Comparison of ENCODE assay signal across 13 mouse cellular contexts in genomic region chr7:44453256-44453655, GRCm38 (mm10). TPM values are rescaled to one million over a fixed set of nuclear protein-coding genes. Genes with fewer than 3 reads are reported as not detected.
DNase-seq lines count a peak whose midpoint lies in the region; ATAC-seq and TF ChIP-seq lines count a peak whose summit lies in the region.
"Had no signal": no experiment of that assay in that cellular context is flagged by ENCODE, and none has a peak within 500 bp of the region (broad histone marks: within the 10 kb centered on the region; RNA-seq: fewer than 3 reads in every experiment).

No protein-coding gene starts in this region.

- H3K9me3 ChIP-seq in heart, embryonic 13.5 days = no peaks in the 10 kb centered on the region
- H3K9me3 ChIP-seq in neural tube, embryonic 13.5 days = no peaks in the 10 kb centered on the region
- H3K9me3 ChIP-seq: limb, embryonic 10.5 days had no signal

- TF ChIP-seq CTCF in heart, adult 2 months (IDR thresholded peaks at IDR 0.05) = no peak

- ATAC-seq in heart, embryonic 13.5 days (ENCODE audit: extremely low read depth, insufficient number of reproducible peaks, low FRiP score, low TSS enrichment) = no peak; the same call in 1 of the 2 replicates
- ATAC-seq in common myeloid progenitor, adult 5-6 weeks (replicated peaks; ENCODE audit: low read depth, poor library complexity, severe bottlenecking) = peak; percentile 82
- peak; percentile 12; the same call in 1 of the 2 replicates for ATAC-seq in neural tube, embryonic 13.5 days (ENCODE audit: low read depth)
- ATAC-seq: liver, postnatal 0 days had no signal

- H3K9ac ChIP-seq in heart, embryonic 13.5 days = peak overlapping the region; percentile 64; the same call in 1 of the 2 replicates
- H3K9ac ChIP-seq in heart, adult 2 months (ENCODE audit: low read depth, low read length) = no peak overlapping the region
- H3K9ac ChIP-seq in neural tube, embryonic 13.5 days = no peak overlapping the region; the same call in 1 of the 2 replicates
- H3K9ac ChIP-seq: liver, postnatal 0 days had no signal

- no peak overlapping the region for H3K4me2 ChIP-seq in heart, embryonic 13.5 days
- H3K4me2 ChIP-seq in neural tube, embryonic 13.5 days = peak overlapping the region; percentile 0; the same call in 1 of the 2 replicates

- peak overlapping the region; percentile 26 for H3K27ac ChIP-seq in heart, embryonic 13.5 days (replicated peaks)
- H3K27ac ChIP-seq in heart, adult 2 months = no peak overlapping the region
- H3K27ac ChIP-seq in neural tube, embryonic 13.5 days (replicated peaks) = no peak overlapping the region
- H3K27ac ChIP-seq: limb, embryonic 10.5 days had no signal

- intact Hi-C loops in heart, adult 2 months (cut with DNase I) = no loop called here

- no peak for DNase-seq in heart, adult 2 months
- DNase-seq in lung, postnatal 10 days = peak; percentile 37
- DNase-seq in lung, postnatal 25 days (ENCODE audit: low spot score) = no peak
- DNase-seq in adrenal gland, postnatal 4 days (ENCODE audit: low spot score in 2 of 2) = no peak
- DNase-seq in kidney, adult 8-10 months = no peak
- DNase-seq: kidney, adult 11 months; liver, postnatal 0 days had no signal

- H3K79me2 ChIP-seq in heart, adult 2 months (replicated peaks; ENCODE audit: control insufficient read depth, insufficient read depth, low read length) = no peaks in the 10 kb centered on the region

- TF ChIP-seq EP300 in heart, adult 2 months (IDR thresholded peaks at IDR 0.05; ENCODE audit: insufficient read depth, low read depth, low read length) = no peak

- H3K36me3 ChIP-seq in heart, embryonic 13.5 days = peaks cover 12% of the 10 kb centered on the region
- H3K36me3 ChIP-seq in heart, adult 2 months (ENCODE audit: control insufficient read depth, insufficient read depth, low read length) = no peaks in the 10 kb centered on the region
- peaks cover 80% of the 10 kb centered on the region for H3K36me3 ChIP-seq in neural tube, embryonic 13.5 days
- H3K36me3 ChIP-seq: limb, embryonic 10.5 days had no signal

- no peak overlapping the region for H3K4me3 ChIP-seq in heart, embryonic 13.5 days
- H3K4me3 ChIP-seq in heart, adult 2 months = no peak overlapping the region
- H3K4me3 ChIP-seq in neural tube, embryonic 13.5 days = no peak overlapping the region
- H3K4me3 ChIP-seq: limb, embryonic 10.5 days had no signal

- TF ChIP-seq POLR2A in heart, adult 2 months (IDR thresholded peaks at IDR 0.05; ENCODE audit: insufficient read depth, low read depth, low read length) = no peak

- H3K27me3 ChIP-seq in heart, embryonic 13.5 days (replicated peaks) = no peaks in the 10 kb centered on the region
- H3K27me3 ChIP-seq in heart, adult 2 months (ENCODE audit: control insufficient read depth, insufficient read depth, low read length) = no peaks in the 10 kb centered on the region
- no peaks in the 10 kb centered on the region for H3K27me3 ChIP-seq in neural tube, embryonic 13.5 days

- peaks cover 11% of the 10 kb centered on the region for H3K4me1 ChIP-seq in heart, embryonic 13.5 days
- H3K4me1 ChIP-seq in heart, adult 2 months (ENCODE audit: control insufficient read depth, insufficient read depth, low read length) = peaks cover 1% of the 10 kb centered on the region; the same call in 1 of the 2 replicates
- peaks cover 46% of the 10 kb centered on the region for H3K4me1 ChIP-seq in neural tube, embryonic 13.5 days (replicated peaks)
- H3K4me1 ChIP-seq: limb, embryonic 10.5 days had no signal

- WGBS in heart, embryonic 13.5 days = 10% methylated on average over 3 of the region's 3 CpGs
- 6% methylated on average over 3 of the region's 3 CpGs for WGBS in heart, adult 2 months
- WGBS in neural tube, embryonic 13.5 days = 12% methylated on average over 3 of the region's 3 CpGs

RNA-seq across cellular contexts. Expression of gene Aspdh, which starts 11.9 kb away (rescaled TPM):
- polyA plus RNA-seq in heart, embryonic 13.5 days (2015; fragmentation: Nextera tagmentation; extraction: Ambion mirVana) = 0.70 and 1.4 TPM in 2 replicates
- 1 to 10 TPM; 1.3 to 1.5 TPM for total RNA-seq in heart, adult 2 months (2021)
- 2.4 and 2.6 TPM in 2 replicates for polyA plus RNA-seq in heart, adult 2 months (2012; rRNA removed)
- total RNA-seq in common myeloid progenitor, adult 5-6 weeks (2017) = not detected in 2 replicates
- 1.6 and 2.9 TPM in 2 replicates for polyA plus RNA-seq in neural tube, embryonic 13.5 days (2015; fragmentation: Nextera tagmentation; extraction: Ambion mirVana)
- total RNA-seq in adrenal gland, postnatal 4 days (2021) = 1 to 10 TPM; 3.2 to 6.2 TPM
- total RNA-seq: neutrophil, adult 5-6 weeks had no signal
- polyA plus RNA-seq: embryonic facial prominence, embryonic 11.5 days; limb, embryonic 10.5 days had no signal

RNA-seq across cellular contexts. Expression of gene Josd2, which starts 14.5 kb away (rescaled TPM):
- polyA plus RNA-seq in heart, embryonic 13.5 days (2015; fragmentation: Nextera tagmentation; extraction: Ambion mirVana) = 138 and 158 TPM in 2 replicates
- 100 to 1,000 TPM; 139 to 147 TPM for total RNA-seq in heart, adult 2 months (2021)
- 211 and 242 TPM in 2 replicates for polyA plus RNA-seq in heart, adult 2 months (2012; rRNA removed)
- 26.0 and 37.3 TPM in 2 replicates for total RNA-seq in common myeloid progenitor, adult 5-6 weeks (2017)
- 49.9 and 54.3 TPM in 2 replicates for polyA plus RNA-seq in neural tube, embryonic 13.5 days (2015; fragmentation: Nextera tagmentation; extraction: Ambion mirVana)
- 10 to 100 TPM; 40.3 to 48.1 TPM for total RNA-seq in adrenal gland, postnatal 4 days (2021)

RNA-seq across cellular contexts. Expression of gene Lrrc4b, which starts 24.4 kb away (rescaled TPM):
- 1.6 and 1.7 TPM in 2 replicates for polyA plus RNA-seq in heart, embryonic 13.5 days (2015; fragmentation: Nextera tagmentation; extraction: Ambion mirVana)
- 10 to 100 TPM; 30.1 to 34.1 TPM for total RNA-seq in heart, adult 2 months (2021)
- polyA plus RNA-seq in heart, adult 2 months (2012; rRNA removed) = 33.2 and 36.2 TPM in 2 replicates
- not detected in 2 replicates for total RNA-seq in common myeloid progenitor, adult 5-6 weeks (2017)
- polyA plus RNA-seq in neural tube, embryonic 13.5 days (2015; fragmentation: Nextera tagmentation; extraction: Ambion mirVana) = 11.3 and 13.3 TPM in 2 replicates
- total RNA-seq in adrenal gland, postnatal 4 days (2021) = 10 to 100 TPM; 18.7 to 18.8 TPM
- total RNA-seq: neutrophil, adult 5-6 weeks had no signal
- polyA plus RNA-seq: liver, postnatal 0 days had no signal

RNA-seq across cellular contexts. Expression of gene Emc10, which starts 43.1 kb away (rescaled TPM):
- polyA plus RNA-seq in heart, embryonic 13.5 days (2015; fragmentation: Nextera tagmentation; extraction: Ambion mirVana) = 88.2 and 93.2 TPM in 2 replicates
- 10 to 100 TPM; 86.1 to 87.6 TPM for total RNA-seq in heart, adult 2 months (2021)
- polyA plus RNA-seq in heart, adult 2 months (2012; rRNA removed) = 152 and 180 TPM in 2 replicates
- 29.5 and 38.8 TPM in 2 replicates for total RNA-seq in common myeloid progenitor, adult 5-6 weeks (2017)
- polyA plus RNA-seq in neural tube, embryonic 13.5 days (2015; fragmentation: Nextera tagmentation; extraction: Ambion mirVana) = 139 TPM in 2 replicates
- total RNA-seq in adrenal gland, postnatal 4 days (2021) = 10 to 100 TPM; 84.1 to 90.2 TPM

RNA-seq across cellular contexts. Expression of gene Fam71e1, which starts 43.1 kb away (rescaled TPM):
- polyA plus RNA-seq in heart, embryonic 13.5 days (2015; fragmentation: Nextera tagmentation; extraction: Ambion mirVana) = 8.5 and 9.1 TPM in 2 replicates
- total RNA-seq in heart, adult 2 months (2021) = 1 to 10 TPM; 2.6 to 3.3 TPM
- polyA plus RNA-seq in heart, adult 2 months (2012; rRNA removed) = 4.1 and 6.4 TPM in 2 replicates
- total RNA-seq in common myeloid progenitor, adult 5-6 weeks (2017) = 3.1 TPM in 1 of 2 replicates, not detected in the other
- 23.0 and 29.8 TPM in 2 replicates for polyA plus RNA-seq in neural tube, embryonic 13.5 days (2015; fragmentation: Nextera tagmentation; extraction: Ambion mirVana)
- 10 to 100 TPM; 21.6 to 22.7 TPM for total RNA-seq in adrenal gland, postnatal 4 days (2021)

Comparison
In these comparisons a context has a peak if more than half of its experiments do, and no peak if none do; other contexts are left out.
1. RNA of gene Lrrc4b, which starts 24.4 kb away (total RNA-seq): 30.1 to 34.1 TPM in heart, adult 2 months and 18.7 to 18.8 TPM in adrenal gland, postnatal 4 days; not detected in common myeloid progenitor, adult 5-6 weeks; every median in the first group is over 10 times any median in the second.